In the genomic region with DNA sequence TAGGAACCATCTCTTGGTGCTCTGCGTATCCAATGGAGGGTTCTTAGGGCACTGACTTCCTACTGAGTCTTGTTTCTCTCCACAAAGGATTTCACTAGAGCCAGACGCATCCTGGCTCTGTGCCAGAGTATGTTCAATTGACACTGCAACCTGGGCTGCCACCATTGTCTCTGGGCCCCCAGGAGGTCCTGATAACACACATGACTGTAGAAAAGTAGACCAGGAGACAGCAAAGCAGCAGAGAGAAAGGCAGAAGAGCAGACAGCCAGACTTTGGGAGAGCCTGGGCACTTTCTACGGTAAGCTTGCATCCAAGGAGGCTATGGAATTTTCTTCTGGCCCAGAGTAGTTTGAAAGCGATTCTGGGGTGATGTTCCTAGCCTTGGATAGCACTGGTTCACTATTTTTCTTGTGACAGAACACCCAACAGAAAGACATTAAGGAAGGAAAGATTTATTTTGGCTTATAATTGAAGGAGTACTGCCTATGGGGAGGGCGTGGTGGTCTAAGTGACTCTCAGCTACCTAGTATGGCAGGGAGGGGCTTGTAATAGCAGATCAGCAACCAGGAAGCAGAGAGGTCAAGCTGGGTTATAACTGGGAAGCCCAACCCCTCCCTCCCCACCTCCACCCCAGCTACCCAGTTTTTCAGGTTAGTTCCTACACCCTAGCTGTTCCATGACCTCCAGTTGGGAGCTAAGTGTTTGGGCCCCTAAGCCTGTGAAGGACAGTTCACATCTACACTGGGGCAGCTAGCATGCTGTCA, we compare ENCODE assay signal across 1 mouse cellular context.
TF ChIP-seq lines count a peak whose summit lies in the region.

No protein-coding gene starts in this region.

TF ChIP-seq in MEL, 35 proteins besides CTCF, POLR2A, EP300 and RAD21 (continued from another document):
- no peak for TF ChIP-seq E2F4 (IDR thresholded peaks at IDR 0.05; ENCODE audit: borderline replicate concordance, low read depth, low read length)
- TF ChIP-seq MAFK (IDR thresholded peaks at IDR 0.05; ENCODE audit: borderline replicate concordance, low read depth, low read length) = no peak
- TF ChIP-seq MXI1 (IDR thresholded peaks at IDR 0.05; ENCODE audit: low read depth, low read length) = peak; percentile 45; the same call in 1 of the 2 replicates
- TF ChIP-seq UBTF (IDR thresholded peaks at IDR 0.05; ENCODE audit: borderline replicate concordance, insufficient read depth, low read depth, low read length) = no peak
- no peak for TF ChIP-seq TCF12 (IDR thresholded peaks at IDR 0.05; ENCODE audit: low read depth, low read length)
- TF ChIP-seq JUND (IDR thresholded peaks at IDR 0.05; ENCODE audit: low read depth, low read length) = no peak
- TF ChIP-seq ZKSCAN1 (IDR thresholded peaks at IDR 0.05; ENCODE audit: low read depth, low read length) = no peak
- no peak for TF ChIP-seq KAT2A (conservative IDR thresholded peaks at IDR 0.05; ENCODE audit: low read depth, low read length)
- TF ChIP-seq MEF2A (IDR thresholded peaks at IDR 0.05; ENCODE audit: extremely low read depth, insufficient replicate concordance, low read depth, low read length, poor library complexity, severe bottlenecking) = no peak
- no peak for TF ChIP-seq GABPA (IDR thresholded peaks at IDR 0.05; ENCODE audit: low read depth, low read length)
- no peak for TF ChIP-seq ZNF384 (IDR thresholded peaks at IDR 0.05; ENCODE audit: low read depth, low read length)
- peak; percentile 64 for TF ChIP-seq RCOR1 (IDR thresholded peaks at IDR 0.05; ENCODE audit: low read depth, low read length)
- TF ChIP-seq NELFE (IDR thresholded peaks at IDR 0.05; ENCODE audit: low read depth, low read length) = no peak; the same call in 1 of the 2 replicates
- TF ChIP-seq ZC3H11A (IDR thresholded peaks at IDR 0.05; ENCODE audit: low read depth, low read length) = no peak
- peak; percentile 74 for TF ChIP-seq ETS1 (IDR thresholded peaks at IDR 0.05; ENCODE audit: low read depth, low read length)
- TF ChIP-seq SMC3 (IDR thresholded peaks at IDR 0.05; ENCODE audit: low read depth, low read length) = no peak
- TF ChIP-seq MAX (IDR thresholded peaks at IDR 0.05; ENCODE audit: low read length) = peak; percentile 20; the same call in 1 of the 2 replicates
- 0 out of 2 replicates have a peak, but pooled peaks have one; percentile 32 for TF ChIP-seq CHD1 (IDR thresholded peaks at IDR 0.05; ENCODE audit: low read depth, low read length)
- no peak for TF ChIP-seq MYB (IDR thresholded peaks at IDR 0.05; ENCODE audit: low read depth, low read length)
- no peak for TF ChIP-seq NRF1 (IDR thresholded peaks at IDR 0.05; ENCODE audit: insufficient read depth, low read depth, low read length, poor library complexity, severe bottlenecking)
